Mouse (Mus musculus) stomach, postnatal 0 days (tissue): ENCODE data around the gene Zfc3h1. TPM values are rescaled to one million over a fixed set of nuclear protein-coding genes. Genes with fewer than 3 reads are reported as not detected.

Experiments used
- ATAC-seq: fragments of 200-750 bp; cut with Nextera tagmentation; 2 replicates; pipeline ENCODE4 v1.8.0; 2017; ENCODE audit not compliant: low FRiP score, low TSS enrichment
- DNase-seq: peaks from one replicate; pipeline ENCODE4 v3.0.0-alpha.2; 2016; ENCODE audit warnings: low spot score
- H3K27ac ChIP-seq: fragments of 300-500 bp; sonication (generic); replicated peaks from 2 replicates; pipeline ENCODE4 v1.5.1; 2014; ENCODE audit warnings: mild to moderate bottlenecking, control low read depth
- H3K27me3 ChIP-seq: fragments of 300-500 bp; sonication (generic); 2 replicates; pipeline ENCODE4 v1.6.1; 2014; ENCODE audit warnings: low read length; ENCODE audit not compliant: control insufficient read depth, insufficient read depth
- H3K36me3 ChIP-seq: fragments of 300-500 bp; sonication (generic); 2 replicates; pipeline ENCODE4 v1.6.1; 2014; ENCODE audit warnings: low read length, mixed read lengths; ENCODE audit not compliant: control insufficient read depth, insufficient read depth
- H3K4me1 ChIP-seq: fragments of 300-500 bp; sonication (generic); replicated peaks from 2 replicates; pipeline ENCODE4 v1.6.1; 2014; ENCODE audit warnings: antibody characterized with exemption; ENCODE audit not compliant: control insufficient read depth, insufficient read depth
- H3K4me2 ChIP-seq: fragments of 300-500 bp; sonication (generic); replicated peaks from 2 replicates; pipeline ENCODE4 v1.6.1; 2014; ENCODE audit warnings: low read depth, mild to moderate bottlenecking, control low read depth, moderate library complexity
- H3K4me3 ChIP-seq: fragments of 300-500 bp; sonication (generic); 2 replicates; pipeline ENCODE4 v1.5.1; 2014; ENCODE audit warnings: low read depth, low read length, control low read depth
- H3K9ac ChIP-seq: fragments of 300-500 bp; sonication (generic); 2 replicates; pipeline ENCODE4 v1.6.1; 2014; ENCODE audit warnings: mild to moderate bottlenecking, low read length, control low read depth, mixed read lengths
- H3K9me3 ChIP-seq: fragments of 300-500 bp; sonication (generic); 2 replicates; pipeline ENCODE4 v1.6.1; 2016; ENCODE audit warnings: low read length; ENCODE audit not compliant: control insufficient read depth
- CTCF ChIP-seq: IDR thresholded peaks from 2 replicates; pipeline ENCODE4 v1.5.1; 2016; ENCODE audit warnings: antibody characterized with exemption, low read depth, mild to moderate bottlenecking, moderate library complexity
- EP300 ChIP-seq: optimal IDR thresholded peaks from 2 replicates; pipeline ENCODE3; 2016; ENCODE audit warnings: antibody characterized with exemption
- WGBS: fragments of 180-500 bp; shearing (Covaris S2); extraction: QIAGEN DNeasy Blood & Tissue Kit; methylation state at CpG from one replicate; pipeline ENCODE4 v1.1.7; 2014; 5-methylcytosine and 5-hydroxymethylcytosine counted together
- polyA plus RNA-seq: library from polyadenylated mRNA; unstranded; fragments of >200 nt; fragmentation: Nextera tagmentation; extraction: Ambion mirVana; gene quantifications from 2 replicates; pipeline ENCODE4 v1.2.1, GENCODE M21; 2015

Gene Zfc3h1
- polyA plus RNA-seq, 1 experiment from 2014 or later, result 6.7 TPM

- Histone ChIP-seq H3K9me3 (no peaks in the 10 kb centered on the region), H3K4me2 (no peak overlapping the region), H3K27me3 (no peaks in the 10 kb centered on the region), H3K36me3 (no peaks in the 10 kb centered on the region), H3K27ac (no peak overlapping the region), H3K9ac (no peak overlapping the region), H3K4me1 (no peaks in the 10 kb centered on the region; the same call in none of the 2 replicates), H3K4me3 (no peak overlapping the region)
- no peak for TF ChIP-seq CTCF
- no peak for TF ChIP-seq EP300
- ATAC-seq (no peak), DNase-seq (no peak)
- 94% methylated on average over 4 of the region's 4 CpGs for WGBS
Measured at GRCm38 (mm10) chr10:115391076-115391475, 6.3 kb downstream of the Zfc3h1 start.

- H3K9ac ChIP-seq, result no peak overlapping the region
- H3K9me3 ChIP-seq, result no peaks in the 10 kb centered on the region
- no peak overlapping the region for H3K27ac ChIP-seq
- no peaks in the 10 kb centered on the region for H3K27me3 ChIP-seq
- 88% methylated on average over 1 of the region's 1 CpGs for WGBS
- ATAC-seq (no peak), DNase-seq (no peak)
- H3K36me3 ChIP-seq, result no peaks in the 10 kb centered on the region
- TF ChIP-seq EP300, result no peak
- no peak for TF ChIP-seq CTCF
- no peak overlapping the region for H3K4me2 ChIP-seq
- H3K4me1 ChIP-seq, result no peaks in the 10 kb centered on the region; the same call in none of the 2 replicates
- no peak overlapping the region for H3K4me3 ChIP-seq
Measured at GRCm38 (mm10) chr10:115391896-115392295, 7.1 kb downstream of the Zfc3h1 start.

- DNase-seq (peak; percentile 68), ATAC-seq (no peak)
- no peak overlapping the region for H3K4me2 ChIP-seq
- TF ChIP-seq EP300, result no peak
- peak; percentile 83 for TF ChIP-seq CTCF
- H3K4me1 ChIP-seq, result no peaks in the 10 kb centered on the region
- no peak overlapping the region for H3K9ac ChIP-seq
- H3K36me3 ChIP-seq, result peaks cover 5% of the 10 kb centered on the region
- H3K27me3 ChIP-seq, result no peaks in the 10 kb centered on the region
- H3K27ac ChIP-seq, result no peak overlapping the region
- WGBS, result 67% methylated on average over 6 of the region's 6 CpGs
- H3K9me3 ChIP-seq, result no peaks in the 10 kb centered on the region
- H3K4me3 ChIP-seq, result no peak overlapping the region
Measured at GRCm38 (mm10) chr10:115406393-115406792, 21.6 kb downstream of the Zfc3h1 start.

GRCm38 (mm10) chr10:115413496-115413895, 28.7 kb downstream of the Zfc3h1 start:
- no peak overlapping the region for H3K9ac ChIP-seq
- H3K4me3 ChIP-seq, result no peak overlapping the region
- peaks cover 20% of the 10 kb centered on the region for H3K36me3 ChIP-seq
- no peaks in the 10 kb centered on the region for H3K9me3 ChIP-seq
- DNase-seq (no peak), ATAC-seq (no peak)
- no peak overlapping the region for H3K4me2 ChIP-seq
- TF ChIP-seq CTCF, result no peak
- no peak for TF ChIP-seq EP300
- no peaks in the 10 kb centered on the region for H3K4me1 ChIP-seq
- 88% methylated on average over 2 of the region's 2 CpGs for WGBS
- no peak overlapping the region for H3K27ac ChIP-seq
- no peaks in the 10 kb centered on the region for H3K27me3 ChIP-seq

- Histone ChIP-seq H3K36me3 (peaks cover 24% of the 10 kb centered on the region), H3K9me3 (no peaks in the 10 kb centered on the region), H3K4me3 (no peak overlapping the region), H3K27me3 (no peaks in the 10 kb centered on the region), H3K4me1 (no peaks in the 10 kb centered on the region), H3K27ac (no peak overlapping the region), H3K4me2 (no peak overlapping the region), H3K9ac (no peak overlapping the region)
- ATAC-seq (no peak), DNase-seq (no peak)
- no peak for TF ChIP-seq EP300
- TF ChIP-seq CTCF, result no peak
- 78% methylated on average over 3 of the region's 3 CpGs for WGBS
Measured at GRCm38 (mm10) chr10:115414056-115414455, 29.3 kb downstream of the Zfc3h1 start.

- WGBS, result 93% methylated on average over 4 of the region's 4 CpGs
- Histone ChIP-seq H3K27ac (no peak overlapping the region), H3K27me3 (no peaks in the 10 kb centered on the region), H3K9me3 (no peaks in the 10 kb centered on the region), H3K4me2 (no peak overlapping the region), H3K4me3 (no peak overlapping the region), H3K9ac (no peak overlapping the region), H3K4me1 (no peaks in the 10 kb centered on the region), H3K36me3 (peaks cover 13% of the 10 kb centered on the region)
- no peak for DNase-seq
- no peak for ATAC-seq
- TF ChIP-seq CTCF (no peak), EP300 (no peak)
Measured at GRCm38 (mm10) chr10:115421976-115422375, 37.2 kb downstream of the Zfc3h1 start.

GRCm38 (mm10) chr10:115425351-115425750, 40.6 kb downstream of the Zfc3h1 start:
- no peak for TF ChIP-seq CTCF
- no peak for TF ChIP-seq EP300
- no peaks in the 10 kb centered on the region for H3K27me3 ChIP-seq
- DNase-seq (no peak), ATAC-seq (no peak)
- 71% methylated on average over 2 of the region's 2 CpGs for WGBS
- no peak overlapping the region for H3K4me2 ChIP-seq
- H3K27ac ChIP-seq, result no peak overlapping the region
- no peak overlapping the region for H3K4me3 ChIP-seq
- no peak overlapping the region for H3K9ac ChIP-seq
- H3K9me3 ChIP-seq, result no peaks in the 10 kb centered on the region
- H3K4me1 ChIP-seq, result no peaks in the 10 kb centered on the region
- H3K36me3 ChIP-seq, result peaks cover 14% of the 10 kb centered on the region
